Mouse (Mus musculus) splenic B cell, adult 2 months (primary cell): ENCODE data around the gene Prl7b1.

ENCODE experiments used
- DNase-seq: peaks from one replicate; pipeline ENCODE4 v3.0.0-alpha.2; 2011; ENCODE audit warnings: low read depth, low spot score
- H3K27me3 ChIP-seq: 2 replicates; pipeline ENCODE4 v1.6.1; 2012; ENCODE audit warnings: mild to moderate bottlenecking, low read length, moderate library complexity, mixed read lengths; ENCODE audit not compliant: control insufficient read depth, poor library complexity, insufficient read depth, severe bottlenecking
- H3K36me3 ChIP-seq: 2 replicates; pipeline ENCODE4 v1.6.1; 2012; ENCODE audit warnings: mild to moderate bottlenecking, low read length, moderate library complexity, mixed read lengths; ENCODE audit not compliant: control insufficient read depth, poor library complexity, insufficient read depth, severe bottlenecking

Gene Prl7b1

DNA sequence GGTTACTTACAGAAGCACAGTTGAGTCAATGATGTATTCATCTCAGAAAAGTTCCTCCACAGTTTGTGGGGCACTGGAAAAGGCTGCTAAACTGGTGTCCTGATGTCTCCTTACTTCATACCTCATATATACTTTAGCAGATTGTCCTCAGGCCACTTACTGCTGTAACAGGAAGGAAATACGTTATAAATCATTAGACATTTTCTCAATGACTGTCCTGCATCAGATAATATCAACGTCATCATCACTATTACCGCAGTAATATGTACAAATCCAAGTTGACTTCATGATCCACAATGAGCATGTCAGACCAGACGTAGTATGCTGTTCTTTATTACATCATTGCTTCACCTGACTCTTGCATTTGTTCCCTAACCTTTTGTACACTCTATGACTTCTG is at the start of gene Prl7b1:
Gene Prl7b1, minus strand, starts transcription at position 101 of the 400 bp plus-strand sequence.
- no peaks in the 10 kb centered on the region for H3K27me3 ChIP-seq
- H3K36me3 ChIP-seq = no peaks in the 10 kb centered on the region
- no peak for DNase-seq

DNA sequence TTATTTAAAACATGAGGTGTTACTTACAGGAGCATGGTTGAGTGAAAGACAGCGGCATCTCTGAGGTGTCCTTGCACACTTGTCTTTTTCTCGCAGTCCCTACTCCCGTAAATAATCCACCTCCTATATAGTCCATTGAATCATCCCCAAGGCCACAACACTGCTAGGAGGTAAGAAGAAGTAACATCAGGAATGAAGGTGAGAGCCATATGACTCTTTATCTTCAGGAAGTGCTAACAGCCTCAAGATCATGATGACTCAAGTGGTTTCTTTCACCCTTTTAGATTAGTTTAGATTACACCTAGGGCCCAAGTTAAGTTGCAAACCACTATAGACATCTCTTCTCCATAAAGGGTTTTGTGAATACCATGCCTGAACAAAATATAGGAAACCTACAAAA is 32.0 kb upstream of the Prl7b1 start, which contains the start of gene Prl7a1:
Gene Prl7a1, minus strand, starts transcription at position 101 of the 400 bp plus-strand sequence.
- no peak for DNase-seq
- Histone ChIP-seq H3K36me3 (no peaks in the 10 kb centered on the region), H3K27me3 (no peaks in the 10 kb centered on the region)

DNA sequence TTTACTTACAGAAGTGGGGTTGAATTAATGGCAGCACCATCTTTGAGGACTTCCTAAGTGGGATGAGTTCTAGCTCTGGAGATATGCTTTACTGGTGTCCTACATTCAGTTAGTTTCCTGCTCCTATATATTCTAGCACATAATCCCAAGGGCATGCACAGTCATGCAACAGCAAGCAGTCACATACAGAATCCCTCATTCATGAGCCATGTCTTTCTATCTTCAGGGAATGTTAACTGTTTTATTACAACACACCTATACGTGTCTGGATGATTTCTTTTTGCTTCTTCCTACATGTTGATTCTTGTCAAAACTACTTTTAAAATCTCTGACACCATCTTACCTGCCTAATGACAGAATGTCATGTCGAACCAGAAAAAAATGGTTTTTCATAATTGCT is 28.3 kb downstream of the Prl7b1 start, which contains the start of gene Prl8a1:
Gene Prl8a1, minus strand, starts transcription at position 101 of the 400 bp plus-strand sequence.
- H3K27me3 ChIP-seq = no peaks in the 10 kb centered on the region
- no peaks in the 10 kb centered on the region for H3K36me3 ChIP-seq
- DNase-seq = no peak

DNA sequence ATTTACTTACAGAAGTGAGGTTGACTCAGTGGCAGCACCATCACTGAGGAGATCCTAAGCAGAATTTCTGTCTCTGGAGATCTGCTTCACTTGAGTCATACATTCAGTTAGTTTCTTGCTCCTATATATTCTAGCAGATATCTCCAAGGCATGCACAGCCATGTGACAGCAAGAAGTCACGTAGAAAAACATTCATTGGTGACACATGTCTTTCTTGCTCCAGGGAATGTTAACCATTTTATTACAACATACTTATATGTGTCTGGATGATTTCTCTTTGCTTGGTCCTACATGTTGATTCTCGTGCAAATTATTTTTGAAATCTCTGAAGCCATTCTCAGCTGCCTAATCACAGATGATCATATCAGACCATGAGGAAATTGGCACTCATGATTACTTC is 45.9 kb downstream of the Prl7b1 start, which contains the start of gene Prl8a9:
Gene Prl8a9, minus strand, starts transcription at position 101 of the 400 bp plus-strand sequence.
- DNase-seq = no peak
- no peaks in the 10 kb centered on the region for H3K36me3 ChIP-seq
- no peaks in the 10 kb centered on the region; the same call in 1 of the 2 replicates for H3K27me3 ChIP-seq

DNA sequence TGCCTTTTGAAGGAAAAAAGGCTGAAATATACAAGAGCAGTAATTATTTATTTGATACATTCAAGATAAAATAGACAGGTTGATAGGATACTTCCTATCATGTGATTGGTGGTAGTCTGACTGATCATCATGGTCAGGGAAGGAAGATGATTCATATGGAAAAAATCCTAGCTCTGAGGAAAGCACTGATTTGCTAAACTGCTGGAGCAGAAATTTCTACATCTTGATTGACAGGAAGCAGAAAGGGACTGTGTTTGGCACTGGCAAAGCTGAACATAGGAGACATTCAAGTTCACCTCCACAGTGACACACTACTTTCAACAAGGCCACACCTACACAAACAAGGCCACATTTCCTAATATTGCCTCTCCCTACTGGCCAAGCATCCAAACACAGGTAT is 57.0 kb downstream of the Prl7b1 start:
- DNase-seq = no peak
- Histone ChIP-seq H3K27me3 (no peaks in the 10 kb centered on the region), H3K36me3 (no peaks in the 10 kb centered on the region)
